Comparison of ENCODE assay signal across 9 mouse cellular contexts in the genomic region with DNA sequence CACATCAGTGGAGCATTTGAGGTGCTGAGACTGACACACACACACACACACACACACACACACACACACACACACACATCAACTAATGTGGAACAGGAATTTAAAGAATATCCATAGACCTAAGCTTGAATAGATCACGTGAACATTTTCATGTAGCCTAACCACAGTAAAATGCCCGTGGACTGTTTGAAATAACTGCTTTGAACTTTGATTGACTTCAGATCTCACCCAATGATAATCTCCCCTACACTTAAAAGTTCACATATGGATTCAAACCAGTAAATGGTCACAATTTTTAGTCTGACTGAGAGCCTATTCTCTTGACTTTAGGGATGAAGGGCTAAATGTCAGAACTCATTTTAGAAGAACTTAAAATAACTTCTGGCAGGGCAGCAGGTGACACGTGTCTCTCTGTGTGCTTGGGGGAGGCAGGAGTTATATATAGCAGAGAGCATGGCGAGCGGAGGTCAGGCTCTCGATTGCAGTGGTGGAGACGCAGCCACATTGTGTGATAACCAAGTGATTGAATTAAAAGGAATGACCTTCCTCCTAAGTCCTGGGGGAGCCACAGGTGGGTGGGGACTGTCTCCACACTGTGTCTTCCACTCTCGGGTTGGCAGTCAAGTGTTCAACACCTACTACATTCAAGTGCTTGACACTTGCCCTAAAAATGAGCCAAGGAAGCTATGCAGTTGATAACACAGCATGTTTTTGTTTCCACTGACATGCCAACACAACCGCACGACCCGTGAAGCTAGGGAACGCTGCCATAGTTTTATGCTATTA. TPM values are rescaled to one million over a fixed set of nuclear protein-coding genes. Genes with fewer than 3 reads are reported as not detected.
DNase-seq lines count a peak whose midpoint lies in the region; ATAC-seq and TF ChIP-seq lines count a peak whose summit lies in the region.
"Had no signal": no experiment of that assay in that cellular context is flagged by ENCODE, and none has a peak within 500 bp of the region (broad histone marks: within the 10 kb centered on the region; RNA-seq: fewer than 3 reads in every experiment).

No protein-coding gene starts in this region.

- no peaks in the 10 kb centered on the region for H3K27me3 ChIP-seq in heart, adult 2 months (ENCODE audit: control insufficient read depth, insufficient read depth, low read length)
- no peaks in the 10 kb centered on the region for H3K27me3 ChIP-seq in hindbrain, postnatal 0 days (ENCODE audit: insufficient read depth, low read length)
- no peaks in the 10 kb centered on the region for H3K27me3 ChIP-seq in splenic B cell, adult 2 months (ENCODE audit: control insufficient read depth, insufficient read depth, low read length, poor library complexity, severe bottlenecking)
- H3K27me3 ChIP-seq in liver, embryonic 11.5 days (replicated peaks; ENCODE audit: control insufficient read depth, insufficient read depth, low read length) = no peaks in the 10 kb centered on the region

- peak; percentile 44 for DNase-seq in thymus, postnatal 0 days (ENCODE audit: low spot score)
- DNase-seq in thymus, adult 18-20 months = no peak
- peak; percentile 49 to 82 for DNase-seq in heart, adult 2 months
- DNase-seq in hindbrain, postnatal 0 days (ENCODE audit: low spot score) = peak; percentile 5
- peak; percentile 15 for DNase-seq in splenic B cell, adult 2 months (ENCODE audit: low read depth, low spot score)
- DNase-seq in left cerebral cortex, postnatal 4 days = no peak
- DNase-seq in liver, embryonic 11.5 days (ENCODE audit: low spot score) = no peak
- DNase-seq in kidney, postnatal 14 days = no peak

- peak; percentile 49 for TF ChIP-seq POLR2A in heart, adult 2 months (IDR thresholded peaks at IDR 0.05; ENCODE audit: insufficient read depth, low read depth, low read length)

- H3K9me3 ChIP-seq in hindbrain, postnatal 0 days (ENCODE audit: low read length) = no peaks in the 10 kb centered on the region
- no peaks in the 10 kb centered on the region for H3K9me3 ChIP-seq in liver, embryonic 11.5 days (ENCODE audit: control insufficient read depth, low read length)

- TF ChIP-seq CTCF in heart, adult 2 months (IDR thresholded peaks at IDR 0.05) = no peak
- no peak for TF ChIP-seq CTCF in hindbrain, postnatal 0 days (IDR thresholded peaks at IDR 0.05; ENCODE audit: low read depth)

- peaks cover 4% of the 10 kb centered on the region; the same call in 1 of the 2 replicates for H3K79me2 ChIP-seq in heart, adult 2 months (replicated peaks; ENCODE audit: control insufficient read depth, insufficient read depth, low read length)

- peak overlapping the region; percentile 60 for H3K9ac ChIP-seq in heart, adult 2 months (ENCODE audit: low read depth, low read length)
- H3K9ac ChIP-seq in hindbrain, postnatal 0 days (replicated peaks; ENCODE audit: low read length) = no peak overlapping the region
- no peak overlapping the region for H3K9ac ChIP-seq in liver, embryonic 11.5 days (ENCODE audit: low read depth, low read length)

- peak overlapping the region; percentile 54 for H3K4me3 ChIP-seq in heart, adult 2 months
- no peak overlapping the region for H3K4me3 ChIP-seq in hindbrain, postnatal 0 days (ENCODE audit: low read length)
- no peak overlapping the region for H3K4me3 ChIP-seq in liver, embryonic 11.5 days (ENCODE audit: low read depth, low read length)

- H3K36me3 ChIP-seq in heart, adult 2 months (ENCODE audit: control insufficient read depth, insufficient read depth, low read length) = peaks cover 17% of the 10 kb centered on the region; the same call in 1 of the 2 replicates
- no peaks in the 10 kb centered on the region for H3K36me3 ChIP-seq in hindbrain, postnatal 0 days (ENCODE audit: insufficient read depth, low read length)
- H3K36me3 ChIP-seq in splenic B cell, adult 2 months (ENCODE audit: control insufficient read depth, insufficient read depth, low read length, poor library complexity, severe bottlenecking) = no peaks in the 10 kb centered on the region
- no peaks in the 10 kb centered on the region for H3K36me3 ChIP-seq in liver, embryonic 11.5 days (ENCODE audit: control insufficient read depth, insufficient read depth, low read length)

- 6% methylated on average over 12 of the region's 12 CpGs for WGBS in heart, adult 2 months
- WGBS in hindbrain, postnatal 0 days = 39% methylated on average over 12 of the region's 12 CpGs
- WGBS in liver, embryonic 11.5 days = 62% methylated on average over 12 of the region's 12 CpGs

- ATAC-seq in hindbrain, postnatal 0 days = no peak
- no peak for ATAC-seq in liver, embryonic 11.5 days (replicated peaks; ENCODE audit: low FRiP score)

- intact Hi-C loops in heart, adult 2 months (cut with DNase I) = loop anchor here (1.0 to 10.0 kb wide), 3 partner anchors 38 to 148 kb away; a partner anchor contains a TSS
- intact Hi-C loops in left cerebral cortex, postnatal 4 days (cut with DNase I) = no loop called here

- peak overlapping the region; percentile 48 for H3K4me2 ChIP-seq in hindbrain, postnatal 0 days (ENCODE audit: low read depth, low read length)
- H3K4me2 ChIP-seq in liver, embryonic 11.5 days = no peak overlapping the region

- peaks cover 9% of the 10 kb centered on the region for H3K4me1 ChIP-seq in heart, adult 2 months (ENCODE audit: control insufficient read depth, insufficient read depth, low read length)
- peaks cover 5% of the 10 kb centered on the region; the same call in 1 of the 2 replicates for H3K4me1 ChIP-seq in hindbrain, postnatal 0 days (ENCODE audit: insufficient read depth, low read length)
- H3K4me1 ChIP-seq in liver, embryonic 11.5 days (replicated peaks; ENCODE audit: control insufficient read depth, insufficient read depth, low read length) = no peaks in the 10 kb centered on the region; the same call in 1 of the 2 replicates

- H3K27ac ChIP-seq in heart, adult 2 months = peak overlapping the region; percentile 95
- H3K27ac ChIP-seq in hindbrain, postnatal 0 days = no peak overlapping the region
- H3K27ac ChIP-seq in liver, embryonic 11.5 days (ENCODE audit: low read depth, low read length) = no peak overlapping the region

- TF ChIP-seq EP300 in heart, adult 2 months (IDR thresholded peaks at IDR 0.05; ENCODE audit: insufficient read depth, low read depth, low read length) = peak; percentile 95

RNA-seq across cellular contexts. Expression of a gene that starts 1.0 kb away (rescaled TPM):
- polyA plus RNA-seq in thymus, postnatal 0 days (2015; fragmentation: Nextera tagmentation; extraction: Ambion mirVana) = 0.21 and 0.26 TPM in 2 replicates
- 100 to 1,000 TPM; 312 to 403 TPM for total RNA-seq in heart, adult 2 months (2021)
- 102 and 180 TPM in 2 replicates for polyA plus RNA-seq in heart, adult 2 months (2012; rRNA removed)
- 0.90 and 0.99 TPM in 2 replicates for total RNA-seq in hindbrain, postnatal 0 days (2014; rRNA removed)
- 0.85 and 1.0 TPM in 2 replicates for polyA plus RNA-seq in hindbrain, postnatal 0 days (2015; fragmentation: Nextera tagmentation; extraction: Ambion mirVana)
- under 1 TPM; 0.22 to 0.42 TPM for total RNA-seq in left cerebral cortex, postnatal 4 days (2021)
- 0.30 and 0.58 TPM in 2 replicates for polyA plus RNA-seq in liver, embryonic 11.5 days (2014; fragmentation: Nextera tagmentation; extraction: Ambion mirVana)
- polyA plus RNA-seq: liver, adult 2 months had no signal

Comparison
In these comparisons a context has a peak if more than half of its experiments do, and no peak if none do; other contexts are left out.
1. DNase-seq: peak in thymus, postnatal 0 days (single experiment), heart, adult 2 months (2 of 2), hindbrain, postnatal 0 days (single experiment) and splenic B cell, adult 2 months (single experiment); none in thymus, adult 18-20 months (0 of 2), left cerebral cortex, postnatal 4 days (single experiment), liver, embryonic 11.5 days (single experiment) and kidney, postnatal 14 days (single experiment).
2. RNA of a gene that starts 1.0 kb away (polyA plus RNA-seq): 102 to 180 TPM in heart, adult 2 months; 0.85 to 1.0 TPM in hindbrain, postnatal 0 days, 0.30 to 0.58 TPM in liver, embryonic 11.5 days and 0.21 to 0.26 TPM in thymus, postnatal 0 days; every median in the first group is over 10 times any median in the second.